Mouse (Mus musculus): Measurements from ENCODE around the gene Rpusd1. TPM values are rescaled to one million over a fixed set of nuclear protein-coding genes. Genes with fewer than 3 reads are reported as not detected.
A peak's percentile ranks its signal among the peaks of the same experiment; 100 is the strongest.

Gene Rpusd1
- total and polyA plus RNA-seq, 3 experiments = 8.2 to 23.9 TPM; not detected in 1

DNA sequence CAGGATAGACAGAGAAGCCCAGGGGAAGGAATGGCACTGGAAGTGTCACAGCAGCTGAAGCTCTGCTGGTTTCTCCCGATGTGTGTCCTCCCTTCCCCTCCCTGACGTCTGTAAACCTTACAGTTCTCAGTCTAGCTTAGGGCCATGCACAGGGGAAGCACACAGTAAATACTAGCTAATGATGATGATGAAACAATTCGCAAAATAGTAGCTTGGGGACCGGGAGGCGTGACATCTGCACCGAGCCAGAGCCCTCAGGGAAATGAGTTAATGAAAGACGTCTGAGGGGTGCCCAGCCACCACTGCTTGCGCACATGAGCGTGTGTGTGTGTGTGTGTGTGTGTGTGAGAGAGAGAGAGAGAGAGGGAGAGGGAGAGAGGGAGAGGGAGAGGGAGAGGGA, 41.9 kb downstream of the Rpusd1 start:
- H3K27me3 ChIP-seq (ENCODE audit: control insufficient read depth in 1 of 2, insufficient read depth in 2 of 2, low read length in 2 of 2) = peaks cover 8 to 11% of the 10 kb centered on the region in 2 experiments

DNA sequence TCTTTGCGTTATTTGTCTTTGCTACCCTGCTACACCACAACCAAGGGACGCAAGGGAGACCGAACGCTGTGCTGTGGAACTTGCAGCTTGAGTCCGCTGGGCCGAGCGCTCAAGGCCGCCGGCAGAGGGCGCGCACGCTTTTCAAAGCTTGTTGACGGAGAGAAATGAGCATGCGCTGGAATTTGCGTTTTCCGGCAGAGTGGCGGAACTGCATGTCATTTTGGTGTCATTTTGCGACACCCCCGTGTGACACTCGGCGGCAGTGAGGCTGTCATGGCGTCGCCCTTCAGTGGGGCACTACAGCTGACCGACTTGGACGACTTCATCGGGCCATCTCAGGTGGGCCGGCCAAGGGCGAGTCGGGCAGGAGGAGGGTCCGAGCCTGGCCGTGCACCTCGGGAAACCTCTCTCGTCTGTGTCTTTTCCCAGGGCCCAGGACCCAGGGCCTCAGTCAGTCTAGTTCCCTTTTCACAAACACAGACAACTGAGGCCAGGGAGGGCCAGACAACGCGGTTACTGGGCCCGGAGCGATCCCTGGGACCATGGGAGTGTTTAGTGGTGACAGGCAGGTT, 46.2 kb downstream of the Rpusd1 start, which contains the start of gene Narfl:
Narfl (plus strand) TSS at position 228 of the 572 bp plus-strand sequence.
- peaks cover 3% of the 10 kb centered on the region in 2 experiments; a peak in 2 of 4 replicates for H3K27me3 ChIP-seq (ENCODE audit: control insufficient read depth in 1 of 2, insufficient read depth in 2 of 2, low read length in 2 of 2)
- peak within 1 kb of the TSS; percentile 86 for H3K9ac ChIP-seq (ENCODE audit: control insufficient read depth, low read depth, low read length, poor library complexity, severe bottlenecking)
- peaks cover 8% of the 10 kb centered on the region for H3K79me2 ChIP-seq (ENCODE audit: control insufficient read depth, insufficient read depth, low read length, poor library complexity)
- peak; percentile 98 for DNase-seq (ENCODE audit: low read depth, low spot score)
- H3K36me3 ChIP-seq (ENCODE audit: control insufficient read depth in 1 of 2, insufficient read depth in 2 of 2, low read length in 2 of 2) = no peaks in the 10 kb centered on the region; a peak in 1 of 4 replicates
- H3K27ac ChIP-seq (ENCODE audit: control insufficient read depth, low read depth, low read length) = no peak within 1 kb of the TSS
- peaks cover 0 to 10% of the 10 kb centered on the region in 2 experiments; a peak in 3 of 4 replicates for H3K4me1 ChIP-seq (ENCODE audit: control insufficient read depth in 1 of 2, insufficient read depth in 2 of 2, low read length in 2 of 2)
- H3K9me3 ChIP-seq (replicated peaks; ENCODE audit: insufficient read depth, low read length) = no peaks in the 10 kb centered on the region
- peak within 1 kb of the TSS; percentile 73 to 74 for H3K4me3 ChIP-seq (ENCODE audit: control insufficient read depth in 1 of 2, insufficient read depth in 1 of 2, low read depth in 2 of 2, low read length in 2 of 2)
- TF ChIP-seq TCF12 (IDR thresholded peaks at IDR 0.05; ENCODE audit: low read depth, low read length) = peak; percentile 86
- peak; percentile 93 for TF ChIP-seq MXI1 (IDR thresholded peaks at IDR 0.05; ENCODE audit: low read depth, low read length)
- no peak for TF ChIP-seq CHD2 (IDR thresholded peaks at IDR 0.05; ENCODE audit: low read length)
- peak; percentile 71 to 72; a peak in 3 of 4 replicates for TF ChIP-seq POLR2A (IDR thresholded peaks at IDR 0.05; ENCODE audit: control insufficient read depth in 1 of 2, insufficient read depth in 1 of 2, low read depth in 1 of 2, low read length in 2 of 2, poor library complexity in 1 of 2)
- TF ChIP-seq TBP (IDR thresholded peaks at IDR 0.05; ENCODE audit: low read depth, low read length) = peak; percentile 97
- TF ChIP-seq SIN3A (IDR thresholded peaks at IDR 0.05; ENCODE audit: low read length) = peak; percentile 99
- TF ChIP-seq HCFC1 (IDR thresholded peaks at IDR 0.05; ENCODE audit: low read depth, low read length) = peak; percentile 99
- TF ChIP-seq POLR2AphosphoS5 (IDR thresholded peaks at IDR 0.05; ENCODE audit: borderline replicate concordance, low read depth, low read length) = no peak
- TF ChIP-seq NELFE (IDR thresholded peaks at IDR 0.05; ENCODE audit: low read depth, low read length) = peak; percentile 72
- no peak for TF ChIP-seq TAL1 (IDR thresholded peaks at IDR 0.05; ENCODE audit: low read length)
- TF ChIP-seq SMC3 (IDR thresholded peaks at IDR 0.05; ENCODE audit: low read depth, low read length) = peak; percentile 96
- TF ChIP-seq USF2 (IDR thresholded peaks at IDR 0.05; ENCODE audit: borderline replicate concordance in 1 of 2, insufficient read depth in 1 of 2, low read depth in 1 of 2, low read length in 2 of 2) = no peak
- TF ChIP-seq MEF2A (IDR thresholded peaks at IDR 0.05; ENCODE audit: extremely low read depth, insufficient replicate concordance, low read depth, low read length, poor library complexity, severe bottlenecking) = 0 out of 2 replicates have a peak, but pooled peaks have one; percentile 65
- TF ChIP-seq ZKSCAN1 (IDR thresholded peaks at IDR 0.05; ENCODE audit: low read depth, low read length) = no peak
- peak; percentile 89 to 98 (median 97) for TF ChIP-seq CTCF (IDR thresholded peaks at IDR 0.05 in 2 of 3, conservative IDR thresholded peaks at IDR 0.05 in 1 of 3; ENCODE audit: control insufficient read depth in 1 of 3, insufficient read depth in 1 of 3, low read depth in 2 of 3, low read length in 3 of 3, poor library complexity in 1 of 3, severe bottlenecking in 1 of 3)
- TF ChIP-seq MYC (IDR thresholded peaks at IDR 0.05; ENCODE audit: low read depth, low read length) = peak; percentile 82; the same call in 1 of the 2 replicates
- TF ChIP-seq MAFK (IDR thresholded peaks at IDR 0.05; ENCODE audit: borderline replicate concordance, low read depth, low read length) = no peak
- TF ChIP-seq MAZ (IDR thresholded peaks at IDR 0.05; ENCODE audit: low read depth, low read length) = peak; percentile 88; the same call in 1 of the 2 replicates
- no peak; the same call in 1 of the 2 replicates for TF ChIP-seq GABPA (IDR thresholded peaks at IDR 0.05; ENCODE audit: low read depth, low read length)
- no peak for TF ChIP-seq BHLHE40 (IDR thresholded peaks at IDR 0.05; ENCODE audit: borderline replicate concordance, low read depth, low read length)
- no peak for TF ChIP-seq CHD1 (IDR thresholded peaks at IDR 0.05; ENCODE audit: low read depth, low read length)
- peak; percentile 68 for TF ChIP-seq RAD21 (IDR thresholded peaks at IDR 0.05; ENCODE audit: low read depth, low read length)
- TF ChIP-seq NRF1 (IDR thresholded peaks at IDR 0.05; ENCODE audit: insufficient read depth, low read depth, low read length, poor library complexity, severe bottlenecking) = peak; percentile 95
- TF ChIP-seq ZC3H11A (IDR thresholded peaks at IDR 0.05; ENCODE audit: low read depth, low read length) = peak; percentile 79
- peak; percentile 100 for TF ChIP-seq ELF1 (IDR thresholded peaks at IDR 0.05; ENCODE audit: low read depth, low read length)

More for the DNA sequence above, 41.9 kb downstream of the Rpusd1 start:
- Histone ChIP-seq H3K27ac (ENCODE audit: control insufficient read depth, low read depth, low read length) (no peak overlapping the region), H3K9me3 (replicated peaks; ENCODE audit: insufficient read depth, low read length) (no peaks in the 10 kb centered on the region), H3K9ac (ENCODE audit: control insufficient read depth, low read depth, low read length, poor library complexity, severe bottlenecking) (peak overlapping the region; percentile 45; the same call in 1 of the 2 replicates), H3K4me3 (ENCODE audit: control insufficient read depth in 1 of 2, insufficient read depth in 1 of 2, low read depth in 2 of 2, low read length in 2 of 2) (peak overlapping the region; percentile 16 to 25; a peak in 2 of 4 replicates), H3K36me3 (ENCODE audit: control insufficient read depth in 1 of 2, insufficient read depth in 2 of 2, low read length in 2 of 2) (no peaks in the 10 kb centered on the region), H3K4me1 (ENCODE audit: control insufficient read depth in 1 of 2, insufficient read depth in 2 of 2, low read length in 2 of 2) (peaks cover 0 to 6% of the 10 kb centered on the region in 2 experiments; a peak in 3 of 4 replicates), H3K79me2 (ENCODE audit: control insufficient read depth, insufficient read depth, low read length, poor library complexity) (peaks cover 6% of the 10 kb centered on the region)
- DNase-seq (ENCODE audit: low read depth, low spot score) = no peak
- TF ChIP-seq TBP (IDR thresholded peaks at IDR 0.05; ENCODE audit: low read depth, low read length) = no peak
- TF ChIP-seq SMC3 (IDR thresholded peaks at IDR 0.05; ENCODE audit: low read depth, low read length) = no peak
- TF ChIP-seq MAX (IDR thresholded peaks at IDR 0.05; ENCODE audit: low read length) = no peak
- no peak for TF ChIP-seq ZMIZ1 (IDR thresholded peaks at IDR 0.05; ENCODE audit: low read depth, low read length)
- no peak for TF ChIP-seq POLR2AphosphoS5 (IDR thresholded peaks at IDR 0.05; ENCODE audit: borderline replicate concordance, low read depth, low read length)
- no peak for TF ChIP-seq JUND (IDR thresholded peaks at IDR 0.05; ENCODE audit: low read depth, low read length)
- no peak for TF ChIP-seq MYC (IDR thresholded peaks at IDR 0.05; ENCODE audit: low read depth, low read length)
- no peak for TF ChIP-seq ELF1 (IDR thresholded peaks at IDR 0.05; ENCODE audit: low read depth, low read length)
- TF ChIP-seq HCFC1 (IDR thresholded peaks at IDR 0.05; ENCODE audit: low read depth, low read length) = no peak
- no peak for TF ChIP-seq CHD1 (IDR thresholded peaks at IDR 0.05; ENCODE audit: low read depth, low read length)
- TF ChIP-seq RAD21 (IDR thresholded peaks at IDR 0.05; ENCODE audit: low read depth, low read length) = no peak
- no peak for TF ChIP-seq MYB (IDR thresholded peaks at IDR 0.05; ENCODE audit: low read depth, low read length)
- TF ChIP-seq NRF1 (IDR thresholded peaks at IDR 0.05; ENCODE audit: insufficient read depth, low read depth, low read length, poor library complexity, severe bottlenecking) = no peak
- TF ChIP-seq MAFK (IDR thresholded peaks at IDR 0.05; ENCODE audit: borderline replicate concordance, low read depth, low read length) = no peak

All from MEL (cell line).